Mouse (Mus musculus) thymus, postnatal 14 days (tissue): Measurements from ENCODE around the gene Srsf6.

Experiments used
- DNase-seq: peaks from one replicate; pipeline ENCODE4 v3.0.0; 2021

Gene Srsf6

GRCm38 (mm10) chr2:162934421-162934820 lies 3.1 kb downstream of the Srsf6 start:
- DNase-seq = no peak

GRCm38 (mm10) chr2:162935700-162936099 lies 4.4 kb downstream of the Srsf6 start:
- no peak for DNase-seq

DNA sequence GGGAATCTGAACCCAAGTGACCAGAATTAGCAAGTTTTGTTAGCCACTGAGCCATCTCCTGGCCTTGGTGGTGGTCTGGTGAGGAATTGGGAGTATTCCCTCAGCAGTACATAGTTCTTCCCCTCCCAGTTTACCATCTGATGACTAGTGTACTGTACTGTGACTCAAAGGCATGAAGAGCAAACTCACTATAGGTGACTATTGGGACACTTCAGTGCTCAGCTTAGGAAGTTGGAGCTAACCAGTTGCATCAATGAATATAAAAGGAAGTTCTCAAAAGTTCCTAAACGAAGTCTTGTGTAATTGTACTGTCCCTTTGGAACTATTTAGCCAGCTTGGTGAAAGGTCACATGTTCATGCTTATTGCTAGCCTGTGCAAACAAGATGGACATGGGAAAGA lies 8.2 kb downstream of the Srsf6 start:
- no peak for DNase-seq

DNA sequence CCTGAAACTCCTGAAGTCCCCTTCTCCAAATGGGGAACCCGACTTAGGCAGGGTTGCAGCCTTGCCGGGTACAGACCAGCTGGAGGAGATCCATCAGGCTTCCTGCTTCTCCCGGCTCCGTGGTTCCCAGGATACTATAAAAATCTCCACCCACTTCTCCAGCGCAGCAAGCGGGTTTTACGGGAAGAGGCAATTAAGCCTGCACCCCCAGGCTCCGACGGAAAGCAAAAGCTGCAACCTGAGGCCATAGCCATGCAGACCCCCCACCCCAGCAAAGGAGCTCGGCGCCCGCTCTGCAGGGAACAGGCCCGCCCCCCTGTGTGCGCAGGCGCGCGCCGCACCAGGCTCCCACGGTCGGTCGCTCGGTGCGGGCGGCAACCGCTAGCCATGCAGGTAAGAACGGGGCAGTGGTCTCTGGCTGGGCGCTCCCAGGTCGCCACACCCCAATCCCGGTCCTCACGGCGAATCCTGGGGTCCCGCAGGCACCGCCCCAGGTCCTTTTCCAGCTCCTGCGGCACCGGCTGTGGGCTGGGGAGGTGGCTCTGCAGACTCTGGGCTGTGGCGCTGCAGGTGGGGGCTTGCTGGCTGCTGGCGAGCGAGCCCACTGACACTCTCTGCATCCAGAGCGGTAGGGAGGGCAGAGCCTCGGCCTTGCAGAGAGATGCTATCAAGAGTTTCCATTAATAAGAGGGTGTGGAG lies 12.0 kb downstream of the Srsf6 start, which contains the start of gene L3mbtl1:
Gene L3mbtl1 (plus strand): TSS at position 325 of the 699 bp plus-strand sequence.
- DNase-seq = peak; percentile 22

DNA sequence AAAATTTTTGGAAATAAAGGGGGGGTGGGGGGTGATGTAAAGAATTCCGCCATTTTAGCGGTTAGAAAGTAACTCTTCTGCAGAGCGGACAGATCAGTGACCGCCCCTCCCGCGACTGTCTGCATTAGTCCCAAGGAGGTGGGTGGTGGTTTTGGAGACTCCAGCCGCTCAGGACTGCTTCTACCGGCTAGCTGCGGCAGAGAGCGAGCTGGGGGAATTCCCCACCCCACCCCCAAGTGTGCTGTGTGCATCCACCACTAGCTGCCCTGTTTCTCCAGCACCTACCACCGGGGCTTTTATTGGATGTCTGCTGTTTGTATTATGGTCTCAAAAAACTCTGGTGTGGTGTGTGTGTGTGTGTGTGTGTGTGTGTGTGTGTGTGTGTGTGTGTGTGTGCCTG lies 12.6 kb downstream of the Srsf6 start:
- no peak for DNase-seq

DNA sequence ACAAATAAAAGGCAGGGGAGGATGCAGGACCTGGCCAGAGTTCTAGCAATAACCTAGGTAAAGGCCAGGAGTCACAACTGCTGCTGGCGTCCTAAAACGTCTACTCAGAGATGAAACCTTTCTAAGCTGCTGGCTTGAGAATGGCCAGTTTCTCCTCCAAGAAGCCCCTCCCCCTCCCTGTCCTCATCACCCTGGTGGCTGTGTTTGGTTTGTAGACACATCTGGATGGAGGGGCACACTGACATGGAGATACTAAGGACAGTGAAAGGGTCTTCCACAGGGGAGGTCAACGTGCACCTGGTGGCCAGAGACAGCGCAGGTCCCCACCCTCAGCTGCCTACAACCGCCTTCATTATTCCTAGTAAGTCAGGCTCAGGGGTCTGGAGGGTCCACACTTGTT lies 15.6 kb downstream of the Srsf6 start:
- no peak for DNase-seq

- no peak for DNase-seq
Observed at GRCm38 (mm10) chr2:162947736-162948135, 16.4 kb downstream of the Srsf6 start.

GRCm38 (mm10) chr2:162948221-162948620 lies 16.9 kb downstream of the Srsf6 start:
- DNase-seq = no peak

GRCm38 (mm10) chr2:162950776-162951175 lies 19.4 kb downstream of the Srsf6 start:
- DNase-seq = no peak

DNA sequence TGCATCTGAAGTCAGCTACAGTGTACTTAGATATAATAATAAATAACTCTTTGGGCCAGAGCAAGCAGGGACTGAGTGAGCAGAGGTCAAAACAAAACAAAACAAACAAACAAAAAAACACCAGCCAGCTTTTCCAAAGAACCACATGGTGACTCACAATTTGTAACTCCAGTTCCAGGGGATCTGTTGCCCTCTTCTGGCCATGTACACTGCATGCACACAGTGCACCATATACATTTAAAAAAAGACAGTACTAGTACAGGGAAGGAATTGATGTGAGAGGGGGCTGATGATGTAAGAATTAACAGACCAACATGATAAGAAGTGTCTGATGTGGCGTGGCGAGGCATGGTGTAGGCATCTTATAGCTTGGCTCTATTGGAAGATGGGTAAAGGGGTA lies 25.5 kb downstream of the Srsf6 start:
- no peak for DNase-seq

DNA sequence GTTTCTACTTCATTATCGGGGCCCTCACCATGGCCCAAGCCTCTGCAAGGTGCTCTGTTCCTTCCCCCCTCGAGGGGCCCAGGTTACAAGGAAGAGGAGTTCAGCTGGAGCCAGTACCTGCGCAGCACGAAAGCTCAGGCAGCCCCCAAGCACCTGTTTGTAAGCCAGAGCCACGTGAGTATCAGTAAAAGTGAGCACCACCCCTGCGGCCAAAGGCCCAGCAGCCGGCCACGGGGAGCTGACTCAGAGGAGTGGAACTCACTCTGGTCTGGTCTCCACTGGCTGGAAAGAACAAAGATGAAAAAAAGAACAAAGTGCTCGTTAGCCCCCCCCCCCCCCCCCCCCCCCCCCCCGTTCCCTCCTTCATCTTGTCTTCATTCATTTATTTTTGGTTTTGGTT lies 30.0 kb downstream of the Srsf6 start:
- no peak for DNase-seq

- DNase-seq = no peak
Observed at GRCm38 (mm10) chr2:162966734-162967133, 35.4 kb downstream of the Srsf6 start.

- DNase-seq = peak; percentile 56
Observed at GRCm38 (mm10) chr2:162968357-162968756, 37.0 kb downstream of the Srsf6 start.

DNA sequence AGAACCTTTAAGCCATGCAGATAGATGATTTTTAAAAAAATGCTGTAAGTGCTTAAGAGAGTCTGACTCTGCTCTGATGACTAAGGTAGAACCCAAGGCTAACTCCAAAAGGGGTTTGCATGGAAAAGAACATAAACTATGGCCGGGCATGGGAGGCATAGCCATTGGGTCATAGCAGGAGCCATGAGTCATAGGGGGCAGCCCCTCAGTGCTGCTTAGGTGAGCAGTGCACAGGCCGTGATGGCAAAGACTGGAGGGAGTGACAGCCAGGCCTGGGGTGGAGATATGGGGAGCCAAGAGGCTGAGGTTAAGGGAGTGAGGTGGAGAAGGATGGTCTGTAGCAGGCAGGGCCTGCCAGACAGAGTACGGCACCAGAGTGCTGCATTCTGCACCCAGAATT lies 37.8 kb downstream of the Srsf6 start:
- DNase-seq = no peak

- DNase-seq = no peak
Observed at GRCm38 (mm10) chr2:162970896-162971295, 39.6 kb downstream of the Srsf6 start.

DNA sequence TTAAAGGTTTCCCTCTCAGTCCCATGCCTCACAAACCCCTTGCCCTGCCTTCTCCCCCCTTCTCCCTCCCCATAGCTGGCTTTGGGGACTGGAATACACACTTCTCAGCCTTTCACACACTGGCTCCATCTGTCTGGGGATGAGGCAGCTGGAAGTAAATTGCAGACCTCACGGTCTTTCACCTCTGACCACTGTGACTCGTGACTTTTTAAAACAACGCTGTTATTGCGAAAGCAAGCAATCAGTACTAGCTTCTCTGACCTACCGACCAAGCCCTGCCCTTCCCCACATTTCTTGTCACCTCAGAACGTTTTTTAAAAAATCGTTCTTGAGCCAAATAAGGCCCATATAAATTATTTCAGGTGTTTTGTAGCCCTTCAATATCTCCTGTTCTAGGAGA lies 41.4 kb downstream of the Srsf6 start:
- DNase-seq = no peak

GRCm38 (mm10) chr2:162973206-162973605 lies 41.9 kb downstream of the Srsf6 start:
- no peak for DNase-seq

GRCm38 (mm10) chr2:162973637-162974036 lies 42.3 kb downstream of the Srsf6 start:
- DNase-seq = no peak

DNA sequence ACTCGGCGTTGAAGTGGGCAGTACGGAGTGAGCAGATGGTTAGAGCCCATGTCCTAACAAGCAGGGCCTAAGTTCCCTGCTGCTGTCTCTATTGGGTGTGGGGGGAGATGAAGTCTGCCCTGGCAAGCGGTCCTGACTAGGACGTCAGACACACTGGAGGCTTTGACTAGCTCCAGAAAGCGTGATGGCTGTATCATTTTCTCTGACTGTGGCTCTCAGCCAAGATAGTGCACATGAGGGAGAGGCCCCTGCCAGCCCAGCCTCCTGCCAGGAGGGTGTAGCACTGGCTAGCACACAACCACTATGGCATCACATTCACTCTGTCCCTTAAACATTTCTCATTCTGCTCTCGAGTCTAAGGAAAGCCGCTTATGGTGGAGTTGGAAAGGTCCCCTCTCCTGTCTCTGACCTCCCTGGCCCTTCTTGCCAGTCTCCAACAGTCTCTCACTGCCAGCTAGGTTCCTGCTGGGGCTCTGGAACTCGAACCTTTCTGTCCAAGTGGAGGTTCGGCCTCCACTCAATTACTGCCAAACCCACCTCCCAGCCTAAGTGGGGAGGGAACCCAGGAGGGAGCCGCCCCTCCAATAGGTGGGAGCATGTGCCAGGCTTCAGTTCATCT lies 43.9 kb downstream of the Srsf6 start:
- DNase-seq = no peak

DNA sequence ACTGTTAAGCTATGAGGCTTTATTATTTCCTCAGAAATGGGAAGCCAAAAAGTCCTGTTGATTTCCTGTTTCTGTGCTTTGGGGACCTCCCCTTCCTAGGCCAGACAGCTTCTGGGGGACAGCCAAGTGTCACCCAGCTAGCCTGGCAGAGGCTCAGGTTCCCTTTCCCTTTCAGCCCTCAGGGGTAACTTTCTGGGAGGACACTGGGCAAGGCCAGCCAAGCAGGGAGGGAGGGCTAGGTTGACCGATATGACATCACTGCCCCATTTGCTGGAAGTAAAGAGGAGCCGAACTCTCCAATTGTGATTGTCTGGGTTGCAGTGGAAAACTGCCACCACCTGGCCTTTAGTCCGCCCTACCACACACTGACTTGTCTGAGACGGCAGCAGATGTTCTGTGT lies 44.7 kb downstream of the Srsf6 start:
- no peak for DNase-seq

DNA sequence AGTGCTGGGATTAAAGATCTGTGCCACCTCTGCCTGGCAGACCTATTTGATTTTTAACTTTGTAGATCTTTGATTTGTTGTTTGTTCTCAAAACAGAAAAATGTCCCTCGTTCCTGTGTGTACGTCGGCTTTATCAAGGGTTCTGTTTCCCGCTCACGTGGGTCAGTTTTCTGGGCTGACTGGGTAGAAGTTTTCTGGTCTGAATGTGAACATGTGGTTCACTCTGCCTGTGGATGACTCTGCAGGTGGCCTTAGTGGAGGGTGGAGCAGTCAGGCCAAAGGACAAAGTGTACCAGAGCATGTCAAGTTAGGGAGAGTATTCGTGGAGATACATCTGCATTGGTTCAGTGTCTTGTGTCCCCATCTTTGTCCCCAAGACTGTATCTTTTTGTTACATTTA lies 53.1 kb downstream of the Srsf6 start:
- no peak for DNase-seq

DNA sequence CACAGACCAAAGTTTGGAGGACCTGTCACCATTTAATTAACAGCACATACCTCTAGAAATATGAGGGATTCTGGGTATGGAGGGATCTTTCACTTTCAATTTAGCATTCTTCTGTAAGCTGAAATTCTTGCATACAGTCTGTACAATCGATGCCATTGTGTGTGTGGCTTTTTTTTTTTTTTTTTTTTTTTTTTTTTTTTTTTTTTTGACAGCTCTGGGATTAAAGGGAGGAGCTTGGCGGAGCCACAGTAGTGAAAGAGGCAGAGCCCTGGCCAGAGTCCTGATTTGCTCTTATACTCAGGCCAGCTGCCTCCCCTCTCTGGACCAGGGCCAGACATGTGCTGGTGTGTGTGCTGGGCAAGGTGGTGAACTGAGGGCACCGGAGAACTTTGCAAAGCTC lies 54.6 kb downstream of the Srsf6 start:
- no peak for DNase-seq
